Mouse (Mus musculus): ENCODE measurements around the gene Rpusd1.
"Not testable (repeated sequence)": the region's sequence is repeated elsewhere in the genome, so short reads cannot be mapped to it uniquely, and the experiment has no call there.

Rpusd1 gene

DNA sequence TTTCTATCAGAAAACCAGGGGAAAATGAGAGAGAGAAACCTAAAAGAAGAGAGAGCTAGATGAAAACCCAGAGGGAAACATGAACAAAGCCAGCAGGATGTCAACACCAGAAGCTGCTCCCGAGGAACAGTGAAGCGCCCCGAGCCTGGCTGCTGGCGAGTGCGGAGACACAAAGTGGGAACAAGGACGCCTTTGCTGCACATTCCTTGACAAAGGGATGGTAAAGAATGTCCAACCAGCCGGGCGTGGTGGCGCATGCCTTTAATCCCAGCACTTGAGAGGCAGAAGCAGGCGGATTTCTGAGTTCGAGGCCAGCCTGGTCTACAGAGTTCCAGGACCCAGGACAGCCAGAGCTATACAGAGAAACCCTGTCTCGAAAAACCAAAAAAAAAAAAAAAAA, 14.0 kb downstream of the Rpusd1 start:
- not testable (repeated sequence) for DNase-seq

DNA sequence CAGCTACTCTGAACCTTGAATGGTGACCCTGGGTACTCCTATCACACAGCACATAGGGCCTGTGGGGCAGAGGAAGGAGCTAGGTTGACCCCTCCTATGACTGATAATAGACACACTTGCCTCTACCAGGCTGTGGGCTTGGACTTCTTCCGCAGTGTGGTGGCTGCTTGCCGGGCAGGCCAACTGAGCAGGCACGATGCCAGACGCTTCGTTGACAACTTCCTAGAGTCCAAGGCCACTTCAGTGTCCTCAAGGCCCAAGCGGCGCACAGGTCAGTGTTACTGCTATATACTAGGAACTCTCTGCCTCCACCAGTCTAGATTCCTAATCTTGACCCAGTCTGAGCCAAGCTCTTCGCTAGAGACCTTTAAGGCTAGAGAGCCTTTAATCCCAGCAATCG, 16.4 kb downstream of the Rpusd1 start:
- DNase-seq: no peak

DNA sequence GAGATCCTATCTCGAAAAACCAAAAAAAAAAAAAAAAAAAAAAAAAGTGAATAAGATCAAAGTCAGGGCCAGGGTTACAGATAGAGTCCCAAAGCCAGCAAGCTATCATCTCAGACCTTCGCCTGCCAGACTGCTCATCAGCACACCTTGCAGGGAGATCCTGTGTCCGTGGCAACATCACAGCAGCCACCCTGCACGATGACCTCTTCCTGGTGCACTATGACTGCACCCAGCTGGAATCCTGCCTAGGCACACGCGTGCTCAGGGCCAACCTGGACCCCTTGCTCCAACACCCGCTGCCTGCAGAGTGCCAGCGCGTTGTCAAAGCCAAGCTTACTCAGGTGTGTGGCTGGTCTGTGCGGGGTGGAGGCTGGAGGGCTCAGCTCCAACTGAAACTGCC, 16.8 kb downstream of the Rpusd1 start:
- DNase-seq: no peak

DNA sequence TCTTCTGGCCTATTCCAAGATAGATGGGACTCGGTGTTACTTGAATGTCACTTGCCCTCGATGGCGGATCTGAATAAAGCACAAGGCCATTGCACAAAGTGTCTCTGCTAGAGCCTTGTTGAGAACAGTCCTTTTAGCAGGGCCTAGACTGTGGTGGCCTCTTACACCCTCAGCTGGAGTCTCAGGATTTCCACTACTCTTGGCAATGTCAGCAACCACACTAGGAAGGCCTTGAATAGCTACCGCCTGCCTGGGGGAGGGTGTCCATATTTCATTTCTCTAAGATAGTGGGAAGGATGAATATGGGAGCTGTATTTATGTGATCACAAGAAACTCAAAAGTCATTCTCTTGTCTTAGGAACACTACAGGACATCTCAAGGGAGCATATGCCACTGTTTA, 20.8 kb downstream of the Rpusd1 start:
- DNase-seq: no peak

DNA sequence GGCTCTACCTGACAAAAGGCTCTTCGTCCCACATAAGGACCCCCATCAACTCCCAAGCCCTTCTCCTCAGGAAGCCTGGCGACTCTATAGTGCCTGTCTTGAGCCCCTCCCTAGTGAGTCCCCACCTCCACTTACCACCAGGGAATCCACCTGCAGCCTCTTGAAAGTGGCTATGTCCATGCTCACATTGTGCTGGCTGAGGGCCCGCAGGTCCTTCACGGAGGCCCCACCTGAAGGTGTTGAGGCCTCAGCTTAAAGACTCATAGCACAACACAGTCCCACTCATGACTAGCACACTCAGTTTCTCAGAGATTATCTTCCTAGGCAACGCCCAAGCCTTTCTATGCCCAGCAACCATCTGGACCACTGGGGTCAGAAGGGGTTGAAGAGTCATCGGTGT, 21.8 kb downstream of the Rpusd1 start:
- DNase-seq: no peak

DNA sequence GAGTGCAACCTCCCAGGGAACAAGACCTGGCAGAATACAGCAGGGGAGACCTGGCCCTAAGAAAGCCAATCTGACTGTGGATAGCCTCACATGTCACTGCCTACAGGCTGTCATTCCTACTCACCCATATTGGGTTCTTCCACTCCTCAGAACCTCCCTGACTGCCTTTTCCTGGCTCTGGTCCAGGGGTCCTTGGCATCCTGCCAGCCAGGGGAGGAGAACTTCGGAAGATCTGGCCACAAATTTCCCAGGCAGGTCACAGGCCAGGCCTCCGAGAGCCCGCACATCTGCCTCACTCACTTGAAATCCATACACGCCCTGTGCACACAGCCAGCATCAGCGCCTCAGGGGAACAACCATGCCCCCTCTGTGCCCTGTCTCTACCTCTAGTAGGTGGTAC, 24.0 kb downstream of the Rpusd1 start:
- DNase-seq: peak; percentile 66

DNA sequence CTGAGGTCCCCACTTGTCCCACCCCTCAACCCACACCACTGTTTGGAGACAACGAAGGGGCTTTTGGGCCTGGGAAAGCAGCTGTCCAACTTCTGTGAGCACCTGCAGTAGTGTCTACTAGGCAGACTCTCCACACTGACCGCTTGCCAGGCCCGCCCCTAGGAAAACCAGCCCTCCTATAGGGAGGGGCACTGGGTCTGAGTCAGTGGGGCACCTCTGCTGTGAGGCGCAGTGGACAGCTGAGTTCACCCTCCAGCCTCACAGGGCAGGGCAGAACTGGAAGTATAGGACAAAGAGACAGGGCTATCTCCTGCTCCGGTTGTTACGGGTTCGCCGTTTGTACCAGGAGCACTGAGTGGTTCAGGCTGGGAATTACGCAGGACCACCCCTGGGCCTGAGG, 26.8 kb downstream of the Rpusd1 start, which contains the start of gene Msln:
Msln (minus strand) TSS at position 138 of the 400 bp plus-strand sequence.
- no peak for DNase-seq

DNA sequence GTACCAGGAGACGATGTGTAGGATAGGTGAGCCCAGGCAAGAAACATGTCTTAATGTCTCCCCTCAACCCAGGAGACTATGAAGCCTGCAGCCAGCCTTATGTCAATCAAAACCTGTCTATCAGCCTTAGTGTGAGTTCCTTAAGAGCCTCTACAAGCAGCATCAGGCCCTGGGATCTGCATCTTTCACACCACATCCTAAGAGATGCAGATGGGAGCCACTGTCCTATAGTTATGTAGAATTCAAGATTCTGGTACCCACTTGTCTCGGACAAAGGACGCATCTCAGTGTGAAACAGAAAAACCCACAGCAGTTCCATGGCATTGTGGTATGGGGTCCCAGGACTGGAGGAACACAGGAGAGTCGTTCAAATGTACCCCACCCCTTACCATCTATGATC, 27.6 kb downstream of the Rpusd1 start:
- no peak for DNase-seq

DNA sequence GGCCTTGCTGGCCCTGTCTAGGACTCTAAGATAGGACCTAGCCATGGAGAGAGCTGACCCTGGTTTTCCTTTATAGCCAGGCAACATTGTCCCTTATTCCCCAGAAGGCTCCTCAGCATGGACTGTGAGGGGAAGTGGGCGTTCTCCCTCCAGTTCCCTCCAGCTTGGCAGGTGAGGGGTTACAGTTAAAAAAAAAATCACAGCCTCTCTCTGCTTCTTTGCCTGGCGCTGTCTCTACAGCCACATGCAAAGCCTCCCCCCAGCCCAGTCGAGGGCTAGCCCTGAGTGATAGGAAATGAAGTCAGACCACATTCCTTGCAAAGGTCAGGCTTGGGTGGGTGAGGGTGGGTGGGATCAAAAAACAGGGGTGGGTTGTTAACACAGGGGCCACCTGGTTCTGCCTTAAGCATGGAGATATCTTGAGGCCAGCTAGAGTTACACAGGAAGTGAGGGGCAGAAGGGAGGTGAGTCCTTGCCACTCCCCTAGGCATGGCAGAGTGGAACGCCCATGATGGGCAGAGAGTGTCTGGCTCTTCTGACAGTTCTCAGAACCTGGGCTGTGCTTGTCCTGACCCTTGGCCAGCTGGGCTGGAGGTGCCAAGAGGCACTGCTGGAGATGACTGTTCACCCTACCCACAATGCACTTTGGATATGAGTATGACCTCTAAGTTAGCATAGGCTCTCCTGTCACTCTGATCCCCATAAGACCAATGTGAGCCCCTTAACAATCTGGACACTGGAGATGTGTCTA, 28.3 kb downstream of the Rpusd1 start:
- no peak for DNase-seq

DNA sequence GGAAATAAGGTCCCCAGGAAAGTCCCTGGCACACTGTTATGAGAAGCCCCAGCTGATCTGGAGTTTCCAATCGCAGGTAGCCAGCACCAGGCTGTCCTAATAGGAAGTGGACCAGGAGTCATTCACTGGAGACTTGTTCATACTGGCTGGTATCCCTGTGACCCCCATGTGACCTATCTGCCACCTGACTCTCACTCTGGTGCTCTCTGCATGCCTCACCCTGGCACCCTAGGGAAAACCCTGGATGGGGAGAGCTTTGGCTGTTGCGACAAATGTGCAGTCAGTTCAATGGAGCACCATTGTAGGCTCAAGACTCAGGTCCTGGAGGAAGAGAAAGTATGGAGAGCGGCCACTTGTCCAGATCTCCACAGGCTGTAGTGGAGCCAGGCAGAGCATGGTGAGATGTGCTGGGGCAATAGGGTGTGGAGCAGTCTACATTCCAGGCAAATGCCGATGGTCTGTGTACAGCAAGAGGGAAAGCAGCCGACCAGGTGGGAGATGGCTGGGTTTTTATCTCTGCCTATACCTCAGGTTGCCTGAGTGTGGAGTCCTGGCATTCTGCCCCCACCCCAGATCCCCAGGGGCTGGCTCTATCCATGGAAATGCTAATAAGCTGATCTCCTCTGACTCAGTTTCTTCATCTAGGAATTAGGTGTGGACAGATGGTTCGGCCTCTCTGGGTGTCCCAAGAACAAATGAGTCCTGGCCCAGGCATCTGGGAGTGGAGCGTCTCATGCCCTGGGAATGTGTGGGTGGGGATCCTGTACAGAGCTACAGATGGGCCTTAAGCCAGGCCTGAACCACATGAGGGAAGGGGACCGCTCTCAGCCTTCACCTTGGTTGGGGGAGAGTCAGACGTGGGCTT, 29.1 kb downstream of the Rpusd1 start:
- DNase-seq: no peak

DNA sequence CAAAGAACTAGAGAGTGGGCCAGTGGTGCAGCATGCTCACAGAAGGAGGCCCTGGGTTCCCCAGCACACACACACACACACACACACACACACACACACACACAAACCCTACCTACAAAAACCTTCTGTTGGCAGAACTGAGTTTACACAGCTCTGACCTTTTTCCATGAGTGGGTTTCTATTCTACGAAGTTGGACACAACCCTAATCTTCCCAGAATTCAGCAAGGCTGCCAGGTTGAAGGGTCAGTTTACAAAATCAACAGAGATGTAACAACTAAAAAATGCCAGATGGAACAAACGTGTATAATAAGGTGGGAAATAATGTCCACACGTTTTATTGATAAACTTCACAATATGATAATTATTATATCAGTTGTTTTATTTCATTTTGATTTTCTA, 30.2 kb downstream of the Rpusd1 start:
- no peak for DNase-seq

DNA sequence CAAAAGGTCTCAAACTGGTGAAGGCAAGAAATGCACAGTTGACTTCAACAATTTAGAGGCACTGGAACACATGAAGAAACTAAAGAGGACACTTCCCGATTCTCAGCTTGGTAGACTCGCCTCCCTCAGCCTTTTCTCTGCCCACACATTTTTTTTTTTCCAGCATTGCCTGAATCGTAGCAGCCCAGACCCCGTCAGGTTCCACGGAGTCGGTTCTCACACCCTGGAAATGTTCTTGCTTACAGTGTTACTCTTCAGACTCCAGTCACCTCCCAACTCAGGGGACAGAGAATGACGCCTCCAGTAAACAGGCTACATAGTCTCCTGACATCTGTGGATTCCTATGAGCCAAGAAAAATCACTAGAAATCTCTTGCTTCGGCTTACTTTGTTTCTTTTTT, 32.7 kb downstream of the Rpusd1 start:
- DNase-seq: no peak

DNA sequence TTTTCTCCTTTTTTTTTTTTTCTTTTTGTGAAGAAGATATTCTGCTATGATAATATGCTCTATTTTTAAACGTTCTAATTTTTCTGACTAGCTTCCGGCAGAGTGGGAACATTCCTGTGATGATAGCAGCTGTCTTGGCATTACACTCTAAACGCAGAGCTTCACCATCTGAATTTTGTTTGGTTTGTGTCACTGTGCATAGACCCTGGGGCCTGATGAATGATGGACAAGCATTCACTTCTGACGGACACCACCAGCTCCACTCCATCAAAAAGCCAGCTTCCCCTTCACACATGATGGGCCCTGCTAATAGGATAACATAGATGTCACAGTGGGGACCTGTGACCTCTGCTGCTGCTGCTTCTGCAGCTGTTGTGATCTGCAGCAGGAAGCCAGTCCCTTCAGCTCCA, 34.1 kb downstream of the Rpusd1 start:
- no peak for DNase-seq

DNA sequence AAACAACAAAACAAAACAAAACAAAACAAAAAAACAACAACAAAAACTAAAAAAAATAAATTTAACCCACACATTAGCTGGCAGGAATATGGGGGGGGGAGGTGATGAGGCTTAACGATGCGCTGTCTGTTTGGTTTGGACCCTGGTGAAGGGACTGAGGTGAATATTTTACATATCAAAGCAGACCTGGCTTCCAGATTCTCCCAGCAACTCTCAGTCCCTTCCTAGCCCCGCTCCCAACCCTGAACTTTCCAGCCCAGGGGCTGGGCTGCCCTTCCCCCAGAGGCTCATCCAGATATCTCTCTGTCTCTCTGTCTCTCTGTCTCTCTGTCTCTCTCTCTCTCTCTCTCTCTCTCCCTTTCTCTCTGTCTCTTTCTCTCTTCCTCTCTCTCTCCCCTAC, 35.1 kb downstream of the Rpusd1 start:
- no peak for DNase-seq

DNA sequence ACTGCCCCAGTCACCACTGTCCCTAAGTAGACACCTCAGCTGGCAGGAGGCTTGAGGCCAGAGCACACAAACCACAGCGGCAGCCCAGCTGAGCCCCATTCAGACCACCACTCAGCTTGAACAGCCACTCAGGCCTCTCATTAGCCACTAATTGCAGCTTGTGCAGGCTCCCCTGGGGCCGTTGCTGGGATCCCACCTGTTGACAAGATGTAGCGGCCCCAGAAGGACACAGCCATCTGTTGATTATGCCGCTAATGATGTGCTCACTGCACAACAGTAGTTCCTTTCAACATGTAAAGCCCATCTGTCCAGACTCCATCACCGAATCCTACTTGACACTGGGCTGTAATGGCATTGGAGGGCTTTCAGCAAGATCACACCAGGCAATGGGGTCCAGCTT, 38.4 kb downstream of the Rpusd1 start:
- no peak for DNase-seq

DNA sequence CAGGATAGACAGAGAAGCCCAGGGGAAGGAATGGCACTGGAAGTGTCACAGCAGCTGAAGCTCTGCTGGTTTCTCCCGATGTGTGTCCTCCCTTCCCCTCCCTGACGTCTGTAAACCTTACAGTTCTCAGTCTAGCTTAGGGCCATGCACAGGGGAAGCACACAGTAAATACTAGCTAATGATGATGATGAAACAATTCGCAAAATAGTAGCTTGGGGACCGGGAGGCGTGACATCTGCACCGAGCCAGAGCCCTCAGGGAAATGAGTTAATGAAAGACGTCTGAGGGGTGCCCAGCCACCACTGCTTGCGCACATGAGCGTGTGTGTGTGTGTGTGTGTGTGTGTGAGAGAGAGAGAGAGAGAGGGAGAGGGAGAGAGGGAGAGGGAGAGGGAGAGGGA, 41.9 kb downstream of the Rpusd1 start:
- no peak for DNase-seq

DNA sequence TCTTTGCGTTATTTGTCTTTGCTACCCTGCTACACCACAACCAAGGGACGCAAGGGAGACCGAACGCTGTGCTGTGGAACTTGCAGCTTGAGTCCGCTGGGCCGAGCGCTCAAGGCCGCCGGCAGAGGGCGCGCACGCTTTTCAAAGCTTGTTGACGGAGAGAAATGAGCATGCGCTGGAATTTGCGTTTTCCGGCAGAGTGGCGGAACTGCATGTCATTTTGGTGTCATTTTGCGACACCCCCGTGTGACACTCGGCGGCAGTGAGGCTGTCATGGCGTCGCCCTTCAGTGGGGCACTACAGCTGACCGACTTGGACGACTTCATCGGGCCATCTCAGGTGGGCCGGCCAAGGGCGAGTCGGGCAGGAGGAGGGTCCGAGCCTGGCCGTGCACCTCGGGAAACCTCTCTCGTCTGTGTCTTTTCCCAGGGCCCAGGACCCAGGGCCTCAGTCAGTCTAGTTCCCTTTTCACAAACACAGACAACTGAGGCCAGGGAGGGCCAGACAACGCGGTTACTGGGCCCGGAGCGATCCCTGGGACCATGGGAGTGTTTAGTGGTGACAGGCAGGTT, 46.2 kb downstream of the Rpusd1 start, which contains the start of gene Narfl:
Narfl (plus strand) TSS at position 228 of the 572 bp plus-strand sequence.
- peak; percentile 99 for DNase-seq

DNA sequence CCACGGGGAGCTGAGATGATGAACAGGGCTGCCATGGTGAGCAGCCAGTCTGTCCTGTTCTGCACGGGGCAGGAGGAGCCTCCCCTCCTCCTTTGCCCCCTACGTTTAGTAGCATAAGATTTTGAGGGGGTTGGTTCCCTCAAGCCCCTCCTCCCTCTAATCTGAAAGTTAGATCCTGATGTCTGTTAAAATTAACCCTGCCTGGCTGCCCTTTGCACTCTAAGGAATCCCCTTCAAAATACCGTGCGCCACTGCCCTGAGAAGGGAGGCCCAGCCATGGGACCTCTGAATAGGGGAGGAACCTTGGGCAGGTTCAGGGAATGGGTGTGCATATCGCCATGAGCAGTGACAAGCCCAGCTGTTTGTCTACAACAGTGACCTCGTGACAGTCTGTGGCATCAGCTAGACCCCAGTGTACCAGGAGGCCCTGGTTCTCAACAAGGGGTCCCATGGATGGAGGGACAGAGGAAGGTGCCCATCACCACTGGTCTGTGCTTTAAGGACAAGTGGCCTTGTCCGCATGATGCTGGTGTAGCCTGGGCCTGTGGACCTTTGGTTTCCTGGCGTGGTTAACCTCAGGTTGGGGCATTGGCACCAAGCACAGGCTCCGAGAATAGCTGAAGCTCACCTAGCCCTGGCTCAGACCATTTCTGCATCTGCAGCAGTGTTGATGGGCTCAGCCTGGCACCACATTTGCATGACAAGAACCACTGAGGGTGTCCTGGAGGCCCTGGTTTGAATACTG, 48.0 kb downstream of the Rpusd1 start:
- DNase-seq: no peak

DNA sequence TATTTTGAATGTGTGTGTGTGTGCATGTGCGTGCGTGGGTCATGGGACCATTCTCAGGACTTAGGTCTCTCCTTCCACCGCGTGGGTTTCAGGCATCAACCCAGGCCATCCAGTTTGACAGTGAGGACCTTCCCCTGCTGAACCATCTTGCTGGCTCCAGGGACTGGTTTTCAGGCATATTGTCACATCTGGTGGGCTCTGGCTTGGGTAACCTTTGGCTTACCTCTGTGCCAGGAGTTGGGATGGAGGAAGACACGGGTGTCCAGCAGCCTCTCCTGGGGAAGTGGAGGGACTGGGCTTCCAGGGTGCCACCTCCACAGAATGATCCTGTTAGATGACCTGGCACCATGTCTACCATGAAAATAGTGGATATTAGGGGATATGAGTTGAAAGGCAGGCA, 50.5 kb downstream of the Rpusd1 start:
- no peak for DNase-seq

All from right cerebral cortex, postnatal 4 days (tissue).